Mouse (Mus musculus): ENCODE data around the gene Rbm38.

Rbm38 gene

GRCm38 (mm10) chr2:173020430-173020829 lies at the start of gene Rbm38:
Rbm38 (plus strand) TSS chr2:173020498.
- in situ Hi-C loops (cut with MboI; ENCODE audit: unreplicated experiment in 2 of 2), result loop anchor here in 1 of 2 experiments (10.0 to 25.0 kb wide), 2 partner anchors 417 to 1324 kb away; partner anchors contain the start of gene Gm20721

DNA sequence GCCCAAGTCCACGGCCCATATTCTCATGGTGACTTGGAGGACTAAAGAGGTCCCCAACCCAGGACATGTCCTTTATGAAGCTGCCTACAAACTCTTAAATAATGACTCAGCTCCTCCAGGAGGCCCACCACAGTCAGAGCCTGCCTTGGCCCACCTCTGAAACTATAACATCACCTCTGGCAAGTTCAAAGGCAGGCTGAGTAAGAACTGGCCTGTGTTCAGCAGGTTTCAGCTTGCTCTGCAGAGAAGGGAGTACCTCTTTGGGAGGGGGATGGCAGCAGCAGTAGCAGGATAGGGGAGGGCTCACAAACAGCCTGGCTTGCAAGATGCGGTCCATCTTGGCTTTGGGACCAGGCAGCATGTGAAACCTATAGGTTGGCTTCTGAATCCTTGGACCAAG lies 48.4 kb upstream of the Rbm38 start:
- in situ Hi-C loops (cut with MboI; ENCODE audit: unreplicated experiment in 2 of 2), result loop anchor here in 1 of 2 experiments (10.0 kb wide), 1 partner anchor 587 kb away; no protein-coding TSS in a partner anchor

- in situ Hi-C loops (cut with MboI; ENCODE audit: unreplicated experiment in 2 of 2), result loop anchor here in 1 of 2 experiments (10.0 kb wide), 1 partner anchor 589 kb away; no protein-coding TSS in a partner anchor
These were observed 46.3 kb upstream of the Rbm38 start for GRCm38 (mm10) chr2:172973806-172974565.

DNA sequence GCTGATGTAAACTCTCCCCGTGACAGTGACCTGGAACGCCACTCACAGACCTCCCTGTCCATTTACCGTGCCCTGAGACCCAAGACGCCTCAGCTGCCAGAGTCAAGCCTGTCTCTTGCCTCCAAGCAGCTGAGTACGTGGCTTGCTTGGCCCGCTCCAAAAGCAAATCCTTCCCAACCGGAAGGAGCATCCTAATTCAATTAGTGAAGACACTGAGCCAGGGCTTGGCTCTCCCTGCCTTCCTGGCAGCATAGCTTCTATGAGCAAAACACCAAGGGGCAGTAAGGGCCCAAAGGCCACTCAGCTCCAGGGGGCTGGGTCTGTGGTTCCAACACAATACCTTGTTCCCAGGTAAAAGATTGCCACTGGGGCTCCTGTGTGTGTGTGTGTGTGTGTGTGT lies 45.6 kb upstream of the Rbm38 start:
- in situ Hi-C loops (cut with MboI; ENCODE audit: unreplicated experiment in 2 of 2), result loop anchor here (5.0 to 10.0 kb wide), 2 partner anchors 590 to 592 kb away; no protein-coding TSS in a partner anchor

- in situ Hi-C loops (cut with MboI; ENCODE audit: unreplicated experiment in 2 of 2), result loop anchor here (5.0 to 10.0 kb wide), 2 partner anchors 590 to 593 kb away; no protein-coding TSS in a partner anchor
These were observed 45.1 kb upstream of the Rbm38 start for GRCm38 (mm10) chr2:172975159-172975558.

GRCm38 (mm10) chr2:172976661-172977238 lies 43.5 kb upstream of the Rbm38 start:
- in situ Hi-C loops (cut with MboI; ENCODE audit: unreplicated experiment in 2 of 2), result loop anchor here (5.0 to 10.0 kb wide), 2 partner anchors 592 to 594 kb away; no protein-coding TSS in a partner anchor

GRCm38 (mm10) chr2:172977409-172978130 lies 42.7 kb upstream of the Rbm38 start, which contains the start of gene Spo11:
Spo11 (plus strand) TSS chr2:172977700.
- in situ Hi-C loops (cut with MboI; ENCODE audit: unreplicated experiment in 2 of 2), result loop anchor here (5.0 to 10.0 kb wide), 2 partner anchors 593 to 595 kb away; no protein-coding TSS in a partner anchor

- in situ Hi-C loops (cut with MboI; ENCODE audit: unreplicated experiment in 2 of 2), result loop anchor here (5.0 to 10.0 kb wide), 2 partner anchors 593 to 596 kb away; no protein-coding TSS in a partner anchor
These were observed 42.1 kb upstream of the Rbm38 start for GRCm38 (mm10) chr2:172978131-172978633.

- in situ Hi-C loops (cut with MboI; ENCODE audit: unreplicated experiment in 2 of 2), result loop anchor here (5.0 to 10.0 kb wide), 2 partner anchors 595 to 598 kb away; no protein-coding TSS in a partner anchor
These were observed 40.5 kb upstream of the Rbm38 start for GRCm38 (mm10) chr2:172979666-172980345.

DNA sequence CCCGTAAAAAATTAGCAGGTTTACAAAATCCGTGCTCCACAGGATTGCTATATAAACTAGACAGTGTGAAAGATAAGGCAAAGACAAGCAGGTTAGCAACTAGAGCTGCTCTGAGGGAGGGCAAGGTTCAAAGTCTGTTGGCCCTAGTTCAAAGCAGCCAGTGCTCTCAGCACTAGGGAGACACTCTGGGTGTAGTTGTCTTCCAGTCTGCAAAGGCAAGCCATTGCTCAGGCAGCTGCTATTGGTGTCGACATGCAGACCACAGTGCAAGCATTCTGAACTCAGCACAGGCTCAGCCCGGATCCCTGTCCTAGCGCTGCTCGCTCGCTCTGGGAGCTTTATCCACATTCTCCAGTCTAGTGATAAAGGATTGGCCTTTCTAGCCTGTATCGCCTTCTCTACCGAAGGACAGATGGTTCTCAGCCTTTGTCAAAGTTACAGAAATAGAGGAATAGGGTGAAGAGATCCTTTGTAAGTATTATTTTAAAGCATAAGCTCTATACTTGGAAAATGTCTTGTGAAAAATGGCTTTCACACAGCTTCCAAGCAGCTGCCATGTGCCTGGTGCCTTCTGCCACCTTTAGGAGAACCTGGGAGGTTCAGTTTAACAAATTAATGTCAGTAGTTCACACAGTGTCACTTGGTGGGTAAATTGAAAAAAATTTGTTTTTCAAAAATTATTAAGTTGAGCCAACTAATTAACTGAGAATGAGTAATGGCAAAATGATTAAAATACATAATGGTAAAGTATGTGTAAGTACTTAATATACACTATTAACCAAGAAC lies 37.3 kb upstream of the Rbm38 start:
- in situ Hi-C loops (cut with MboI; ENCODE audit: unreplicated experiment in 2 of 2), result no loop called here

DNA sequence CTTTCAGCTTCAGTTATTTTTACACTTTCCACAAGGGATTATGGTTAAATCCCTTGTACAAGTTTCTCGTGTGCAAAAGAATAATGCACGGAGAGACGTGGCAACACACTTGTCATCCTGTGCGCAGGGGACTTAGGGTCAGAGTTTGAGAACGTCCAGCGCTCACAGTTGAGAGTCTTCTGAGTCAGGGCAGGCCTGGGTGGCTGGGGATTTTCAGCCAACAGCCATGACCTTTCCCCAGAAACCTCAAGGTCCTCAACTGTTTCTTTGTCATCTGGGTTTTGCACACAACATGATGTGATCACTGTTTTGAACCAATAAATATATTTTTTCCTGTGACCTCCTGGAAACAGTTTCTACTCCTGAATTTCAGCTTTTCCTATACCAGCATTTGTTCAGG lies 30.1 kb upstream of the Rbm38 start:
- in situ Hi-C loops (cut with MboI; ENCODE audit: unreplicated experiment in 2 of 2), result loop anchor here (5.0 to 10.0 kb wide), 3 partner anchors 158 to 765 kb away; no protein-coding TSS in a partner anchor

DNA sequence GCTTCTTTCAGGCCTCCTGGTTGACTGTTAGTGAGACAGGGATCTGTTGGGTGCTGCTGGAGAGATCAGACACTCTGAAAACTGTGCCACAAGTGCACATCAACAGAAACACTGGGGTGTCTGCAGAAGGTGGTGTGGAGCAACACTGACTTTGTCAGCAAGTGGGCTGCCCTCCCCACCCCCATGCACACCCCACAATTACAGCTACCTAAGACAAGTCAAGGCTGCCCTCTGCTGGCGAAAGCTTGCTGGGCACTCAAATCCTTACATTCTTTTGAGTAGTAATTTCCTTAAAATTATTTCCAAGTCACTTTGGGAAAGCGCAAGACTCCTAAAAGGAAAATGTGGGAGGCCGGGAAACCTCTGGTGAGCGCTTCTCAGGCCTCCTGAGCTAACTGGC lies 24.1 kb upstream of the Rbm38 start:
- in situ Hi-C loops (cut with MboI; ENCODE audit: unreplicated experiment in 2 of 2), result loop anchor here (5.0 to 10.0 kb wide), 7 partner anchors 86 to 774 kb away; no protein-coding TSS in a partner anchor

DNA sequence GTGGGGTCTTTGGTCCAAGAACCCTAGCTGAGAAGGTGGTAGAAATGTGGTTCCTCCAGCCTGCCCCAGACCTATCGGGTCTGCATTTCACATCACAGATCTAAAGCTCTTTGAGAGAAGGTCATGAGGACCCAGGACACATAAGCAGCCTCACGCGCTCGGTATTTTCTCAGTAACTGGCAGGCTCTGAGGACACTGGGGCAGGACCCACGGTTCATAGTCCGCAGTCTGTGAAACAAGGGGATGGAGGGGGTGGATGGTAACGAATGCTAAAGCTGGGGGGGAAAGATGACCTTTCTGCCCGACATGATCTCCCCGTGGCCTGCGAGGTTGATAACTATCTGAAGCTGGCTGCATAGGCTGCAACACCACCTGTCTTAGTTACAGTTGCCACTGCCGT lies 22.6 kb upstream of the Rbm38 start:
- in situ Hi-C loops (cut with MboI; ENCODE audit: unreplicated experiment in 2 of 2), result loop anchor here (5.0 to 10.0 kb wide), 7 partner anchors 85 to 775 kb away; no protein-coding TSS in a partner anchor

DNA sequence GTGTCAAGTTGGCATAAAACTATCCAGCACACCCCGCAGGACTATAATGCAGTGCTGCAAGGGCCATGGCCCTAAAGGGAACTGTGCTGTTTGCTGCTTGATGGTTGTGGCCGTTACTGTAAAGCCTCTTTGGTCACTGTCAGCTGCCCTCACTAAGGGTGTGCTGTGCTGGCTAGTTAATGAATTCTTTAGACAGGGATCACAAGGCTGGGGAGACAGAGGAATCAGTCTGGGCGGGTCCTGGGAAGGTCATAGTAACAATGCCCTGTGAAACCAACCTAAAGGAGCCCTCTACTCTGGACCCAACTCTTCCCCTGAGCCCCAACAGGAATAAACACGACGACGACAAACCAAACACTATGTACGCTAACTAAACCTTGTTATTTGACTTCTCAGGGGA lies 21.8 kb upstream of the Rbm38 start:
- in situ Hi-C loops (cut with MboI; ENCODE audit: unreplicated experiment in 2 of 2), result loop anchor here (5.0 to 10.0 kb wide), 7 partner anchors 84 to 776 kb away; no protein-coding TSS in a partner anchor

GRCm38 (mm10) chr2:172999630-173000284 lies 20.5 kb upstream of the Rbm38 start, which contains the start of gene Rae1:
Rae1 (plus strand) TSS chr2:173000117.
- in situ Hi-C loops (cut with MboI; ENCODE audit: unreplicated experiment in 2 of 2), result loop anchor here (5.0 to 25.0 kb wide), 10 partner anchors 48 to 777 kb away; no protein-coding TSS in a partner anchor

DNA sequence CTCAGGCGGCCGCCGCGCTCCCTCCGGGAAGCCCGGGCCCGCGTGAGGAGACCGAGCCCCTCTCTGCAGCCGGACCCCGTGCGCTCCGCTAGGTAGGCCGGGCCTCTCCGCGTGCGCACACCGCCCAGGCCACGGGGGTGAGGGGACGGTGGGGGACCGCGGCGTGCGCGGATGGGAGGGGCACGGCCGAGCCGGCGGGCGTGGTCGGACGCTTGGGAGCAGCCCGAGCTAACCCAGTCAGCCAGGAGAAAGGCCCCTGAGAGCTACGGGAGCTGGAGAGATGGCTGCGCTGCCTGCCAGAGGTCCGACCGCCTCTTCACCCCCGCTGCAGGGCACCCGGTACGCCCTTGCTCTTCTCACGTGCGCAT lies 20.0 kb upstream of the Rbm38 start:
- in situ Hi-C loops (cut with MboI; ENCODE audit: unreplicated experiment in 2 of 2), result loop anchor here (5.0 to 25.0 kb wide), 3 partner anchors 47 to 555 kb away; no protein-coding TSS in a partner anchor

- in situ Hi-C loops (cut with MboI; ENCODE audit: unreplicated experiment in 2 of 2), result loop anchor here (5.0 to 25.0 kb wide), 3 partner anchors 46 to 554 kb away; no protein-coding TSS in a partner anchor
These were observed 19.4 kb upstream of the Rbm38 start for GRCm38 (mm10) chr2:173000921-173001320.

DNA sequence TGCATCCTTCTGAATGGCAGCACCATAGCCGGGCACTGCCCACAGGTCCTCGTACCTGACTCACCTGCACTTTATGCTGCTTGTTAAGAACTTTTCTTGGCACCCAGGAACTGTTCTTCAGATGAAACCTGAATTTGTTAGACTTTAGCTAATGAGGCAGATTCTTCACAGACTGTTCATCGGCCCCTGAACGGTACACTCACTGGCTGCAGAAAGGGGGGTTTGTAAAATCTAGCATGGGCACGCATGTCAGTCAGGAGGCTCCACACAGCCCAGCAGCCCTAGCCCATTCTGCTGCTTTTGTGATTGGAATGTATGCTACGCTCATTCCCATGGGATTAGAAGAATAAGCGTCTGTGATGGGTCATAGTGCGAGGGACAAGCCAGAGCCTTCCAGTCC lies 16.6 kb upstream of the Rbm38 start:
- in situ Hi-C loops (cut with MboI; ENCODE audit: unreplicated experiment in 2 of 2), result loop anchor here (5.0 to 25.0 kb wide), 3 partner anchors 44 to 551 kb away; no protein-coding TSS in a partner anchor

Data from v-Abl transformed pro-B cells (cell line).